Mouse (Mus musculus) heart, embryonic 14.5 days (tissue): ENCODE results near the gene Nacad. TPM values are rescaled to one million over a fixed set of nuclear protein-coding genes. Genes with fewer than 3 reads are reported as not detected.

Experiments used
- ATAC-seq: fragments of 200-750 bp; cut with Nextera tagmentation; 2 replicates; pipeline ENCODE4 v1.8.0; 2017; ENCODE audit warnings: low read depth, moderate TSS enrichment; ENCODE audit not compliant: insufficient number of reproducible peaks, insufficient read depth, low FRiP score
- H3K27ac ChIP-seq, 2 experiments: fragments of 200-500 bp in 1 of 2; fragments of 300-500 bp in 1 of 2; sonication (generic) in 1 of 2; replicated peaks in 1 of 2; 2 replicates each; pipeline ENCODE4 v1.5.1; 2012 to 2014; ENCODE audit warnings: low read depth in 2 of 2, low read length in 2 of 2, control low read depth in 1 of 2, mild to moderate bottlenecking in 1 of 2, mixed read lengths in 1 of 2; ENCODE audit not compliant: control insufficient read depth in 1 of 2, insufficient read depth in 1 of 2
- H3K27me3 ChIP-seq: fragments of 300-500 bp; sonication (generic); 2 replicates; pipeline ENCODE4 v1.6.1; 2014; ENCODE audit warnings: mild to moderate bottlenecking, low read length, control low read depth; ENCODE audit not compliant: control insufficient read depth, insufficient read depth
- H3K36me3 ChIP-seq: fragments of 300-500 bp; sonication (generic); 2 replicates; pipeline ENCODE4 v1.6.1; 2014; ENCODE audit warnings: mild to moderate bottlenecking, control low read depth, low read length, mixed read lengths; ENCODE audit not compliant: control insufficient read depth, insufficient read depth
- H3K4me1 ChIP-seq, 2 experiments: fragments of 200-500 bp in 1 of 2; fragments of 300-500 bp in 1 of 2; sonication (generic) in 1 of 2; 2 replicates each; pipeline ENCODE4 v1.6.1; 2012 to 2014; ENCODE audit warnings: low read length in 2 of 2, control low read depth in 1 of 2, mixed read lengths in 1 of 2; ENCODE audit not compliant: control insufficient read depth in 2 of 2, insufficient read depth in 2 of 2
- H3K4me2 ChIP-seq: fragments of 300-500 bp; sonication (generic); 2 replicates; pipeline ENCODE4 v1.6.1; 2014; ENCODE audit warnings: mild to moderate bottlenecking, low read length
- H3K4me3 ChIP-seq, 2 experiments: fragments of 200-500 bp in 1 of 2; fragments of 300-500 bp in 1 of 2; sonication (generic) in 1 of 2; 2 replicates each; pipeline ENCODE4 v1.5.1; 2012 to 2014; ENCODE audit warnings: low read length in 2 of 2, mild to moderate bottlenecking in 2 of 2, control low read depth in 1 of 2, low read depth in 1 of 2, moderate library complexity in 1 of 2; ENCODE audit not compliant: control insufficient read depth in 1 of 2, insufficient read depth in 1 of 2
- H3K9ac ChIP-seq: fragments of 300-500 bp; sonication (generic); 2 replicates; pipeline ENCODE4 v1.6.1; 2014; ENCODE audit warnings: mild to moderate bottlenecking, low read length
- H3K9me3 ChIP-seq: fragments of 300-500 bp; sonication (generic); 2 replicates; pipeline ENCODE4 v1.6.1; 2016; ENCODE audit warnings: low read length, control low read depth; ENCODE audit not compliant: control insufficient read depth
- WGBS: fragments of 180-500 bp; shearing (Covaris S2); extraction: QIAGEN DNeasy Blood & Tissue Kit; methylation state at CpG from one replicate; pipeline ENCODE4 v1.1.7; 2014; 5-methylcytosine and 5-hydroxymethylcytosine counted together
- polyA plus RNA-seq: library from polyadenylated mRNA; unstranded; fragments of >200 nt; fragmentation: Nextera tagmentation; extraction: Ambion mirVana; gene quantifications from 2 replicates; pipeline ENCODE4 v1.2.1, GENCODE M21; 2014

Gene Nacad
- polyA plus RNA-seq, 1 experiment from 2014 or later, result 0.86 TPM

- ATAC-seq, result no peak
- H3K27me3 ChIP-seq, result peaks cover 70% of the 10 kb centered on the region
- H3K9me3 ChIP-seq, result no peaks in the 10 kb centered on the region
- H3K4me3 ChIP-seq, result no peak overlapping the region
- H3K27ac ChIP-seq, result no peak overlapping the region
- 79% methylated on average over 9 of the region's 9 CpGs for WGBS
- peaks cover 36 to 49% of the 10 kb centered on the region in 2 experiments for H3K4me1 ChIP-seq
- no peak overlapping the region for H3K4me2 ChIP-seq
- peaks cover 11% of the 10 kb centered on the region for H3K36me3 ChIP-seq
- no peak overlapping the region for H3K9ac ChIP-seq
These were observed 3.2 kb downstream of the Nacad start for GRCm38 (mm10) chr11:6602662-6603061.

GRCm38 (mm10) chr11:6601649-6602480 lies 4.0 kb downstream of the Nacad start:
- Histone ChIP-seq H3K27ac (no peak overlapping the region), H3K27me3 (peaks cover 63% of the 10 kb centered on the region), H3K4me2 (no peak overlapping the region), H3K9me3 (no peaks in the 10 kb centered on the region), H3K4me3 (no peak overlapping the region), H3K4me1 (peaks cover 36 to 49% of the 10 kb centered on the region in 2 experiments), H3K9ac (no peak overlapping the region), H3K36me3 (peaks cover 18% of the 10 kb centered on the region)
- no peak for ATAC-seq
- WGBS, result 77% methylated on average over 20 of the region's 20 CpGs

GRCm38 (mm10) chr11:6600284-6600944 lies 5.4 kb downstream of the Nacad start:
- Histone ChIP-seq H3K4me1 (peaks cover 37 to 53% of the 10 kb centered on the region in 2 experiments), H3K9ac (no peak overlapping the region), H3K4me3 (no peak overlapping the region), H3K9me3 (no peaks in the 10 kb centered on the region), H3K27ac (no peak overlapping the region), H3K27me3 (peaks cover 48% of the 10 kb centered on the region), H3K36me3 (peaks cover 33% of the 10 kb centered on the region), H3K4me2 (no peak overlapping the region)
- no peak for ATAC-seq
- 81% methylated on average over 8 of the region's 8 CpGs for WGBS

- H3K9me3 ChIP-seq, result no peaks in the 10 kb centered on the region
- H3K9ac ChIP-seq, result no peak overlapping the region
- H3K4me3 ChIP-seq, result no peak overlapping the region
- ATAC-seq, result no peak
- peaks cover 44% of the 10 kb centered on the region for H3K27me3 ChIP-seq
- H3K27ac ChIP-seq, result no peak overlapping the region
- 77% methylated on average over 6 of the region's 6 CpGs for WGBS
- H3K4me2 ChIP-seq, result no peak overlapping the region
- peaks cover 39% of the 10 kb centered on the region for H3K36me3 ChIP-seq
- peaks cover 39 to 53% of the 10 kb centered on the region in 2 experiments for H3K4me1 ChIP-seq
These were observed 6.0 kb downstream of the Nacad start for GRCm38 (mm10) chr11:6599831-6600230.

GRCm38 (mm10) chr11:6599011-6599681 lies 6.7 kb downstream of the Nacad start:
- Histone ChIP-seq H3K36me3 (peaks cover 46% of the 10 kb centered on the region), H3K9ac (no peak overlapping the region), H3K4me3 (no peak overlapping the region), H3K27me3 (peaks cover 44% of the 10 kb centered on the region), H3K27ac (no peak overlapping the region), H3K4me2 (0 out of 2 replicates have a peak overlapping the region, but pooled peaks have one; percentile 1), H3K4me1 (peaks cover 34 to 46% of the 10 kb centered on the region in 2 experiments), H3K9me3 (no peaks in the 10 kb centered on the region)
- WGBS, result 22% methylated on average over 27 of the region's 27 CpGs
- no peak for ATAC-seq

GRCm38 (mm10) chr11:6598191-6598889 lies 7.5 kb downstream of the Nacad start:
- Histone ChIP-seq H3K4me2 (no peak overlapping the region), H3K36me3 (peaks cover 54% of the 10 kb centered on the region), H3K9me3 (no peaks in the 10 kb centered on the region), H3K27me3 (peaks cover 44% of the 10 kb centered on the region), H3K9ac (no peak overlapping the region), H3K4me3 (no peak overlapping the region), H3K4me1 (peaks cover 31 to 39% of the 10 kb centered on the region in 2 experiments), H3K27ac (no peak overlapping the region)
- ATAC-seq, result no peak
- 59% methylated on average over 19 of the region's 19 CpGs for WGBS

- H3K9me3 ChIP-seq, result no peaks in the 10 kb centered on the region
- 66% methylated on average over 7 of the region's 7 CpGs for WGBS
- H3K36me3 ChIP-seq, result peaks cover 62% of the 10 kb centered on the region
- ATAC-seq, result no peak
- H3K27me3 ChIP-seq, result peaks cover 38% of the 10 kb centered on the region
- H3K4me2 ChIP-seq, result no peak overlapping the region
- no peak overlapping the region for H3K27ac ChIP-seq
- H3K4me1 ChIP-seq, result peaks cover 30 to 36% of the 10 kb centered on the region in 2 experiments
- H3K9ac ChIP-seq, result no peak overlapping the region
- no peak overlapping the region for H3K4me3 ChIP-seq
These were observed 8.3 kb downstream of the Nacad start for GRCm38 (mm10) chr11:6597523-6597922.
